Mouse (Mus musculus) liver, embryonic 14.5 days (tissue): ENCODE measurements around the gene Tom1l2.

Experiments used
- CTCF ChIP-seq: IDR thresholded peaks from 2 replicates; pipeline ENCODE4 v1.5.1; 2016; ENCODE audit warnings: antibody characterized with exemption, low read depth, control low read depth
- EP300 ChIP-seq: IDR thresholded peaks from 2 replicates; pipeline ENCODE4 v1.6.1; 2016; ENCODE audit warnings: antibody characterized with exemption, low read depth

DNA sequence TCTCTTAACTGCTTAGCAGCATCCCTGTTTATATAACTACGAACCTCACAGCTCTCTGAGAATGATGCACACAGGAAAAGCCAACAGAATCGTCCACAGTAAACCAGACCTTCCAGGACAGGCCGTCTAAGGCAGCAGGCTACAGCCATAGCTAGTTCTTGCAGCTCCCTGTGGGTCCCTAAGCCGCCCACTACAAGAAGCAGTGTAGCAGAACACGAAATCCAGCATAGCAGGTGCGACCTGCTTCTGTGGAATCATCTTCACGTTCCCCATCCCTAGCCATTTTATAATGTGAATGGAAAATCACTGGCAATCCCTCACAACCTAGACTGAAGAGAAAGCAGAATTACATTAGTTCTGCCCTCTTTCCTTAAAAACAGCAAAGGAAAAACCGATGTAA, 35.8 kb downstream of the Tom1l2 start:
- TF ChIP-seq CTCF (no peak), EP300 (no peak)
